Mouse (Mus musculus): Measurements from ENCODE around the gene Olfr1295.

GRCm38 (mm10) chr2:111517451-111517850, 52.0 kb downstream of the Olfr1295 start:
- TF ChIP-seq CTCF (IDR thresholded peaks at IDR 0.05; ENCODE audit: control insufficient read depth, insufficient read depth, insufficient read length) (no peak), MYOG (IDR thresholded peaks at IDR 0.05; ENCODE audit: control insufficient read depth, extremely low read depth, insufficient read length) (no peak), USF1 (IDR thresholded peaks at IDR 0.05; ENCODE audit: low read depth) (no peak), CEBPB (IDR thresholded peaks at IDR 0.05; ENCODE audit: low read depth) (no peak), MYOD1 (IDR thresholded peaks at IDR 0.05; ENCODE audit: control insufficient read depth, insufficient read length, low read depth) (no peak)

Measured in C2C12 (cell line).